Mouse (Mus musculus) brain, adult 2 months (tissue): ENCODE measurements around the gene Pde10a.

Source experiments
- DNase-seq: peaks from one replicate; pipeline ENCODE4 v3.0.0; 2011; ENCODE audit warnings: low read depth, low spot score

Gene Pde10a

GRCm38 (mm10) chr17:8745334-8745733 is 220.2 kb downstream of the Pde10a start:
- no peak for DNase-seq

GRCm38 (mm10) chr17:8749426-8749825 is 224.3 kb downstream of the Pde10a start:
- DNase-seq = no peak

DNA sequence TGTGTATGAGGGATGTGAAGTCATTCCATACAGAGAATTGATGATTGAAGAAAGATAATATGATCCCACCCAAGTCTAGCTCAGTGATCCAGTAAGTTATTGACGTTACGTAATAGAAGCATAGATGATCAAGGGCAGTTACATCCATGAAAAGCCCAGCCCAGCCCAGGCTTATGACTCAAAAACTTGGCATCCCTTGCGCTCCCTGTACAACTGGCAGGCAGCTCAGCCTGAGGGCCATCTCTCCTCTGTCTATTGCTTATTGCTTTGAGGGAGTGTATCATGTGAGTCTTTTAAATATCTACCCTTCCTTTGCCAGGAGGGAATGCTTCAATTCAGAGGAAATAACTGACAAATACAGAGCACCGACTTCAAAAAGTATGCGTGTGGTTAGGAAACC is 232.4 kb downstream of the Pde10a start:
- DNase-seq = no peak

DNA sequence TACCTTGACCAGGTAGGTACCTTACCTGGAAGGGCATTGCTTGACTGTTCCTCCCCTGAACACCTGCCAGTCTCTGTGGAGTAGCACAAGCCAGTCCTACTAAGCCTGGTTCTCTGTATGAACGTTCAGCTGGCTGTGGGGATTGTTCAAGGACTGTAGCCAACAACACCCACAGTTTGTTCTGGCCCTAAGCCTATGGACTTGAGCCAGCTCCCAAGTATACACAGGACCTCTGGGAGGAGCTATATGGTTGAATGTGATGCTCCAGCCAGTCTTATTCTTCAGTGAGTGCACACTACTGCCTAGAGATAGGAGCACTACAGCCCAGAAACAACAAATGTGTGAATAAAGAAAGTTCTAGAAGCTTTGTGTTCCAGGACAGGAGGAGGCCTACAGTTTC is 238.1 kb downstream of the Pde10a start:
- DNase-seq = peak; percentile 77

DNA sequence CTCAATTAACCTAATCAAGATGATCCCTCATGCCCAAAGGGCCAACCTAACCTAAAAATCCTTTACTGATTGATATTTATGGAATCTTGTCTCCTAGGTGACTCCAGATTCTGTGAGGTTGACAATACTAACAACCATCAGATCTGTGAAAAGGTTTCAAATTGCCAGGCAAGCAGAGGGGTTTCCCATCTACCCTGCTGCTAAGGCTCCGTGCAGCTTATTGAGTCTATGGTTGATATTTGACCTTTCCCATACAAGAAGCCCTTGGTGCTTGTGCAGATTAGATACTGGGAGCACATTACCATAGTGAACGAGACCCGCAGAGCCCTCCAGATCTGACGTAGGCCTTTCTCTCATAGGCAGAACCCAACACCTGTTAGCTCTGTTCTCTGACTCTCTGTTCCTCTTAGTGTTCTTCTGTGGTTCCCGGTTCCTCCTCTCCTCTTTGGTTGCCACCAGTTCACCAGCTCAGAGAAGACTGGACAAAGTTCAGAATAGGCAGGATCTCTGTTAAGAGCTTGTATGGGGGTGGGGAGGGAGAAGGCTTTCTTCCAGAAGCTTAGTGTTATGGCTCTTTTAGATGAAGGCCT is 240.9 kb downstream of the Pde10a start:
- no peak for DNase-seq

DNA sequence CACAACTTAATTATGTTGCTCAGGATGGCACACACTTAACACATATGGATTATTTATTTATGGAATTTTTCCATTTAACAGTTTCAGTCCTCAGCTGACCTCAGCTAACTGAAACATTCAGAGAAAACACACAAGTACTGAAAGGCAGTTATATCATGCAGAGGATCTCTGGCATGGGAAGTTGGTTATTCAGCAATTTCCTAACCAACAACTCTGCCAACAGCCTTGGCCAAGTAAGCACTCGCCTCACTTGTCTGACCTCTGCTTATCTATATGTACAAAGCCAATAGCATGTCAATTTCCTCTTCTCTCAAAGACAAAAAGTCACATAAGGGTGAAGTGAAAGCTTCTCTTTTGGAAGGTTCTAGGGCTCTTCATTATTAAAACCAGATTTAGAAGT is 244.0 kb downstream of the Pde10a start:
- DNase-seq = no peak

DNA sequence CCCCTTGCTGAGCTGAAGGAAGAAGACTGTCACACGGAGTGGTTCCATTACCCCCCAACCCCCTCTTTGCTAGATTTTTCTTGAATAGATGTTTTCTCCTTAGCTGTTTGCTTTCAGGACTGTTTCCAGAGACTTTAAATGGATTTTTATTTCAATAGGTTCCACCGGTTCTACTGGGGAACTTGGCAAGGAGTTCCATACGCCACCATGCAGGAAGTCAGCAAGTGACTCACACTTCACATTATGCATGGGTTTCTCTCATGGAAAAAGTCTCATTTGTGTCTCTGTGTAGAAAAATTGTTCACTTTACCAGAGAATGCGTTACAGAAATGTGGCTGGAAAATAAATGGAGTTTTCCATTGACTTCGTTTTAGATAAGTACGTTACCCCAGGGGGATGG is 248.2 kb downstream of the Pde10a start:
- DNase-seq = peak; percentile 89

DNA sequence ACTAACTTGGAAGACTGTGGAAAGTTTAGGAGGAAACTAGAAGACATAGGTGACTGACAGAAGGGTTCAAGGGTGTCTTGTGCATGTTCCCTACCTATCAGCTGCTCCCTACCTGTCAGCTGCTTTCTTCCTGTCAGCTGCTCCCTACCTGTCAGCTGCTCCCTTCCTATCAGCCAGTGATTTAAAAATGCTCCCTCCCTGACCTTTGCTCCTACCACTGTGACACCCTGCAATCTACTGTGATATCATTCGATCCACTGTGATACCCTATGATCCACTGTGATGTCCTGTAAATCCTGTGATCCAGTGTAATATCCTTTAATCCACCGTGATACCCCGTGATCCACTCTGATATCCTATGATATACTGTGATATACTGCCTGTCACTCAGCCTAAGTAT is 249.1 kb downstream of the Pde10a start:
- DNase-seq = no peak

- DNase-seq = peak; percentile 52
These were observed 250.5 kb downstream of the Pde10a start for GRCm38 (mm10) chr17:8775571-8776161.

- DNase-seq = peak; percentile 73
These were observed 252.5 kb downstream of the Pde10a start for GRCm38 (mm10) chr17:8777710-8778109.

GRCm38 (mm10) chr17:8778839-8779238 is 253.7 kb downstream of the Pde10a start:
- DNase-seq = peak; percentile 47

DNA sequence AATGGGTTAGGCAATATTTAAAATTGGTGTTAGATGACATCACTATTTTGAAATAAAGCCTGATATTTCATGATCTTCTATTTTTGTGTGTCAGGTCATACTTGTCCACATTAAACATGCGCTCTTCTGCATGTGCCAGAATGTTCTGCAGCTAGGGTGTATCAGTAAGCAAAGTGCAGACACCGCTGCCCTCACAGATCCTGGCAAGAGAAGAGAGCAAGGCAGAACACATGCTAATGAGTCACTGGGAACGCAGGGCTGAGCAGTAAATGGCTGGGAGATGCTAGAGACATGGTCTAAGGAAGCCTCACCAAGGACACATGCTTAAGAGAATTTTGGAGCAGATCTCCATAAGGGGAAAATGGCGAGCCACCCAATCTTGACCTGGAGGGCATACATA is 255.3 kb downstream of the Pde10a start:
- peak; percentile 32 for DNase-seq

- DNase-seq = no peak
These were observed 255.9 kb downstream of the Pde10a start for GRCm38 (mm10) chr17:8781040-8781439.

DNA sequence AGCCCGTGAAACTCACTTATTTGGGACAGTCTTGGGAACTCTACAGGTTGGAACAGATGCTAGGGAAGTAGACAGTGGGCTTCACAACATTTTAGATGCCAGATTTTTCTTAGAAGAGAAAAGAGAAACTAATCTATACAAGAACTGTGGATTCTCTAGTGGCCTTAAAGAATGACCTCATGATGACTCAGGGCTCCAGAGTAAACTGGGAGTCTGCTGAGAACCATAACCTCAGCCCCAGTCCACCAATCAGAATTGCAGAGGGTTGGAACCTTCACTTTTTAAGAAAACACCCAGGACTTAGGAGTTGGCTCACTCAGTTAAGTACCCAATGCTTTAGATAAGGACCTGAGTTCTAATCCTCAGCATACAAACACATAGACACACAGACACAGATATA is 256.4 kb downstream of the Pde10a start:
- no peak for DNase-seq

DNA sequence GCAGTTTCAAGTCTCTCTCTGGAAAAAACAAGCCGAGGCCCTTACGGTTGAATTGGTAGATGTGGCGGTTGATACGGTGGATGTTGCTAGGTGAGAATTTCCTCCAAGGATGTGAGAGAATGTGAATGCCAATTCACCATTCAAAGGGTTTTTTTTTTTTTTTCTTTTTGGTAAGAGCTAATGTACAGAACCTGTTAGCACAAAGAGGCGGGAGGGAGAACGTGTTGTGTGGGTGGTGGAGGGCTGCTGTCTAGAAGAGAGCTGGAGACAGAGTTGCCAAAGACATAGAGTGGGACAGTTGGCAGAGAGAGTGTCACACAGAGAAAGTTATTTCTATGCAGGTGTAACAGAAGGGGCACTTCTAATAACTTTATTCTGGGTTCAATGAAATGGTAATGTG is 260.7 kb downstream of the Pde10a start:
- peak; percentile 84 for DNase-seq

DNA sequence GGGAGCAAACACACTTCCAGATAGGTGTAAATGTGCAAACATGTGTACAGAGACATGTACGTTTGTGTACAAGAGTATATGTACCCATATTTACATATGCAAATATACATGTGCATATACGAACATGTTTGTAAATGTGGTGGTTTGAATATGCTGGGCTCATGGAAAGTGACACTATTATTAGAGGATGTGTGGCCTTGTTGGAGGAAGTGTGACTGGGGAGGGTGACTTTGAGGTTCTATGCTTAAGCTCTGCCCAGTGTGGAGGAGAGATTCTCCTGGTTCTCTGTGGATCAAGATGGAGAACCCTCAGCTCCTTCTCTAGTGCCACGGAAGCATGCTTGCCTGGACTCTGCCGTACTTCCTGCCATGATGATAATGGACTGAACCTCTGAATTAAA is 261.3 kb downstream of the Pde10a start:
- DNase-seq = no peak

DNA sequence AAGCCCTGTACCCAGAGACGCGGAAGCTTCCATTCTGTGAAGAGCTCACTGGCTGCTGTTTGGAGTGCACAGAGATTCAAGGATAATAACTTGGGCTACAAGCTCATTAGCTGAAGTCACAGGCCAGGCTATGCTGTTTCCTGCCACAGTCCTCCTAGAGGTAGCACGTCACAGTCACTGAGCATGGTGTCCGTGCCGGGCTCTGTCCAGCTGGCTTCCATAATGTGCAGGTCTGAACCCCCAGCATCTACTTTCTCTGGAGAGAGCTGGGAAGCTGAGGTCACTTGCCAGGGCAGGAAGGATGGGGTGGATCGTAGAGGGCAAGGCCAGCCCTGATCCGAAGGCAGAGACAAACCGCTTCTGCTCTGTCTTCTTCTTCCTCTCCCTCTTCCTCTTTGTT is 262.6 kb downstream of the Pde10a start:
- no peak for DNase-seq

DNA sequence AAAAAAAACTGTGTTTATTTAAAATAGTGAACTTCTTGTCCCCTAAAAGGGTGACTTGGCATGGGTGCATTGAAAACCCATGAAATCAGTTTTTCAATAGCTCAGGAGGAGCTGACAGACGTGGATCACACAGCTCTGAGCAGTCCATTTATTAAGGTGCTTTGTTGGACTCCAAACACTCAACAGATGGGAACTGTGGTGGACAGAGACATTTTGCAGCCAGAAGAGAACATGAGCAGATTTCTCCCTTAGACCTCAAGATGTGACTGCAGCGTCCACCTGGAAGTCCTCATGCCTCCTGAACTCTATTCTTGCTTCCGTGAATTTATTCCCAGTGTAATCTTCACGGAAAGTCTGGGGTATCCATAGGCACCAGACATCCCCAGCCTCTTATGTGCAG is 266.4 kb downstream of the Pde10a start:
- peak; percentile 90 for DNase-seq

GRCm38 (mm10) chr17:8792611-8793010 is 267.4 kb downstream of the Pde10a start:
- no peak for DNase-seq

GRCm38 (mm10) chr17:8797624-8798023 is 272.5 kb downstream of the Pde10a start:
- DNase-seq = no peak

- DNase-seq = no peak
These were observed 273.5 kb downstream of the Pde10a start for GRCm38 (mm10) chr17:8798531-8799295.

GRCm38 (mm10) chr17:8799296-8799731 is 274.1 kb downstream of the Pde10a start:
- no peak for DNase-seq

DNA sequence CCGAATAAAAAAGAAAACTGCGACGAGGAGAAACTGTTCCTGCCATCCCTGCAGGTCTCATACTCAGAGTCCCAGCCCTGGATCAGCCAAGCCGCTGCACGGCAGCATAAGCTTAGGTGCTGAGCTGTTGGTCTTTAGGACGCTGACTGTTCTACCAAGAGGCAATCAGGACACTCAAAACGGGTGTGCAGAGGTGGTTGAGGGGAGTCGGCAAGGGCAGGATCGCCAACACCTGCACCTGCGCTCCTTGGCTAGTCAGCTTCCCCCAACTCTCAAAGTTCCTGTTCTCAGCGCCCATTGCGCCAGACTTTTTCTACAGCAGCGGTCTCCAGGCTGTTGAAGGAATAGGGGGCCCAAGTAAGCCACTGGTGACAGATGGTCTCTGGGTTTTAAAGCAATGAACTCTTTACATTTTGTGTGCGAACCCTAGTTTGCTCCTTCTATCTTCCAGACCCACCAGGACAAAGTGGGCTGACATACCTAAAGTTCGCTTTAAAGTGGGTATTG is 274.8 kb downstream of the Pde10a start:
- DNase-seq = no peak
